Mouse (Mus musculus): ENCODE measurements at regions not wholly inside any gene's neighbourhood (a gene's known extent, or its start where the extent isn't known, plus 50 kb on each side); places are given as distances from the start of the nearest gene placed in this dataset.

DNA sequence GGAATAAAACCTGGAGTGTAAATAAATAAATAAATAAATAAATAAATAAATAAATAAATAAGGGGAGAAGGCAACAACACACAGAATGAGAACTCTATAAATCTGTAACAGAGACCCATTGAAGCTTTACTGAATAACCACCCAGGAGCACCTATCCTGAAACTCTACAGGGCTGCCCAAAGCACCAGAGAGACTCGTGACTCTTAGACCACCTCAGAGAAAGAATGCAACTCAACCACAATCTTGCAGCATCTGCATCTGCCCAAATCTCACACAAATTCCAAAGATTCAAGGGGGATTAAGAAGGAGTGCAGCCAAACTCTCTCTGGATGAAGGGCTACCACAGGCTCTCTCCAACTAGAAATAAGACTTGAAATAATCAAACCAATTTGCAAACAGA lies 264.5 kb downstream of the Dkk2 start:
- Histone ChIP-seq H3K4me2 (ENCODE audit: low read depth, low read length) (no peak overlapping the region), H3K4me1 (ENCODE audit: control insufficient read depth, insufficient read depth, low read length) (no peaks in the 10 kb centered on the region), H3K27me3 (replicated peaks; ENCODE audit: control insufficient read depth, insufficient read depth, low read length) (no peaks in the 10 kb centered on the region), H3K36me3 (ENCODE audit: control insufficient read depth, insufficient read depth, low read length) (no peaks in the 10 kb centered on the region), H3K4me3 (ENCODE audit: low read depth, low read length) (no peak overlapping the region), H3K9ac (ENCODE audit: low read depth, low read length) (no peak overlapping the region), H3K27ac (replicated peaks; ENCODE audit: low read depth, low read length) (no peak overlapping the region), H3K9me3 (ENCODE audit: control insufficient read depth, low read length) (no peaks in the 10 kb centered on the region)
- WGBS = 25% methylated on average over 1 of the region's 1 CpGs
- DNase-seq (ENCODE audit: low spot score) = peak; percentile 44
- ATAC-seq (ENCODE audit: low read depth) = no peak

DNA sequence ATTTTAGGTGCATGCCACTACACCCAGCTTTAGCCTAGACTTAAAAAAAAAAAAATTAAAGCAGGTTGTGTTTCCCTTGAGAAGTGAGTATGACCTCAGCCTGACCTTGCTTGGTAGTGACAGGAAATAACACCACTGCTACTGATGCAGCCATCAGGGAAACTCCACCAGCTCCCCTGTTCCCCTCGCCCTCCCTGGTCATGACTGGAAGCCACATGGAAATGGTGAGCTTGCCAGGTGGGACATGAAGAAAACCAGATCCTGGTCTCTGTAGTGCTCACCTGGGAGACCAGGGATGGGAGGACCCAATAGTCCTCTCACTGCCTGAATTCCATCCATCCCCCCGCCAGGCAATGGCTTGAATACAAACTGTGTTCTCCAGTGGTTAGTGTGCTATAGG lies 268.1 kb downstream of the Dkk2 start:
- WGBS = 94% methylated on average over 2 of the region's 2 CpGs
- Histone ChIP-seq H3K27ac (replicated peaks; ENCODE audit: low read depth, low read length) (no peak overlapping the region), H3K4me1 (ENCODE audit: control insufficient read depth, insufficient read depth, low read length) (no peaks in the 10 kb centered on the region), H3K36me3 (ENCODE audit: control insufficient read depth, insufficient read depth, low read length) (no peaks in the 10 kb centered on the region), H3K27me3 (replicated peaks; ENCODE audit: control insufficient read depth, insufficient read depth, low read length) (no peaks in the 10 kb centered on the region), H3K9me3 (ENCODE audit: control insufficient read depth, low read length) (no peaks in the 10 kb centered on the region), H3K9ac (ENCODE audit: low read depth, low read length) (no peak overlapping the region), H3K4me2 (ENCODE audit: low read depth, low read length) (no peak overlapping the region), H3K4me3 (ENCODE audit: low read depth, low read length) (no peak overlapping the region)
- ATAC-seq (ENCODE audit: low read depth) (no peak), DNase-seq (ENCODE audit: low spot score) (no peak)

- H3K4me3 ChIP-seq (ENCODE audit: low read depth, low read length) = no peak overlapping the region
- no peaks in the 10 kb centered on the region for H3K4me1 ChIP-seq (ENCODE audit: control insufficient read depth, insufficient read depth, low read length)
- no peak overlapping the region for H3K27ac ChIP-seq (replicated peaks; ENCODE audit: low read depth, low read length)
- DNase-seq (ENCODE audit: low spot score) (no peak), ATAC-seq (ENCODE audit: low read depth) (peak; percentile 47; the same call in 1 of the 2 replicates)
- H3K9me3 ChIP-seq (ENCODE audit: control insufficient read depth, low read length) = no peaks in the 10 kb centered on the region
- no peak overlapping the region for H3K4me2 ChIP-seq (ENCODE audit: low read depth, low read length)
- H3K36me3 ChIP-seq (ENCODE audit: control insufficient read depth, insufficient read depth, low read length) = no peaks in the 10 kb centered on the region
- 59% methylated on average over 3 of the region's 3 CpGs for WGBS
- H3K9ac ChIP-seq (ENCODE audit: low read depth, low read length) = no peak overlapping the region
- H3K27me3 ChIP-seq (replicated peaks; ENCODE audit: control insufficient read depth, insufficient read depth, low read length) = no peaks in the 10 kb centered on the region
These were observed 270.0 kb upstream of the Gimd1 start for GRCm38 (mm10) chr3:132359596-132359995.

- DNase-seq (ENCODE audit: low spot score) (peak; percentile 2), ATAC-seq (ENCODE audit: low read depth) (no peak)
- no peaks in the 10 kb centered on the region for H3K36me3 ChIP-seq (ENCODE audit: control insufficient read depth, insufficient read depth, low read length)
- H3K27ac ChIP-seq (replicated peaks; ENCODE audit: low read depth, low read length) = no peak overlapping the region
- no peak overlapping the region for H3K4me2 ChIP-seq (ENCODE audit: low read depth, low read length)
- no peaks in the 10 kb centered on the region for H3K9me3 ChIP-seq (ENCODE audit: control insufficient read depth, low read length)
- no peak overlapping the region for H3K9ac ChIP-seq (ENCODE audit: low read depth, low read length)
- no peaks in the 10 kb centered on the region for H3K4me1 ChIP-seq (ENCODE audit: control insufficient read depth, insufficient read depth, low read length)
- H3K4me3 ChIP-seq (ENCODE audit: low read depth, low read length) = no peak overlapping the region
- H3K27me3 ChIP-seq (replicated peaks; ENCODE audit: control insufficient read depth, insufficient read depth, low read length) = no peaks in the 10 kb centered on the region
- WGBS = 58% methylated on average over 4 of the region's 4 CpGs
These were observed 254.0 kb upstream of the Gimd1 start for GRCm38 (mm10) chr3:132375579-132375978.

DNA sequence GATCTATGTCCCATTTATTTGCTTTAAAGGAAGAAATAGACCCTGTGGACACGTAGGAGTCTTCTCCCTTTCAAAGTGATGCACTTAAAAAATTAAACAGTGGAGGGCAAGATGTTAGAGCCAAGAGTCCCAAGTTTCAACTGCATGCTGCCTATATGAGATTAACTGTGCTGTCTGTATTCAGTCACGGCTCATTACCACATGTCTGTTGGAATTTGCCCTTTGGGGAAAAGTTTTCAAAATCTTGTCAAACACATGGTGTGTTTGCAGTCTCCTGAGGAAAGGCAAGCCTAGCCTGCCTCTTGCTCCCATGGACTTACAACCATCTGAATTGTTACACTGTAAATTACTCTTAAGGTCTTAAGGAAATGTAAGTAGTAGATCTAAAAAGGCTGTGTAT lies 211.9 kb upstream of the Gimd1 start:
- 20% methylated on average over 2 of the region's 2 CpGs for WGBS
- Histone ChIP-seq H3K9me3 (ENCODE audit: control insufficient read depth, low read length) (no peaks in the 10 kb centered on the region), H3K9ac (ENCODE audit: low read depth, low read length) (no peak overlapping the region), H3K4me2 (ENCODE audit: low read depth, low read length) (no peak overlapping the region), H3K4me1 (ENCODE audit: control insufficient read depth, insufficient read depth, low read length) (peaks cover 3% of the 10 kb centered on the region; the same call in 1 of the 2 replicates), H3K27ac (replicated peaks; ENCODE audit: low read depth, low read length) (no peak overlapping the region), H3K27me3 (replicated peaks; ENCODE audit: control insufficient read depth, insufficient read depth, low read length) (no peaks in the 10 kb centered on the region), H3K4me3 (ENCODE audit: low read depth, low read length) (no peak overlapping the region), H3K36me3 (ENCODE audit: control insufficient read depth, insufficient read depth, low read length) (no peaks in the 10 kb centered on the region)
- peak; percentile 68 for DNase-seq (ENCODE audit: low spot score)
- peak; percentile 33; the same call in 1 of the 2 replicates for ATAC-seq (ENCODE audit: low read depth)

DNA sequence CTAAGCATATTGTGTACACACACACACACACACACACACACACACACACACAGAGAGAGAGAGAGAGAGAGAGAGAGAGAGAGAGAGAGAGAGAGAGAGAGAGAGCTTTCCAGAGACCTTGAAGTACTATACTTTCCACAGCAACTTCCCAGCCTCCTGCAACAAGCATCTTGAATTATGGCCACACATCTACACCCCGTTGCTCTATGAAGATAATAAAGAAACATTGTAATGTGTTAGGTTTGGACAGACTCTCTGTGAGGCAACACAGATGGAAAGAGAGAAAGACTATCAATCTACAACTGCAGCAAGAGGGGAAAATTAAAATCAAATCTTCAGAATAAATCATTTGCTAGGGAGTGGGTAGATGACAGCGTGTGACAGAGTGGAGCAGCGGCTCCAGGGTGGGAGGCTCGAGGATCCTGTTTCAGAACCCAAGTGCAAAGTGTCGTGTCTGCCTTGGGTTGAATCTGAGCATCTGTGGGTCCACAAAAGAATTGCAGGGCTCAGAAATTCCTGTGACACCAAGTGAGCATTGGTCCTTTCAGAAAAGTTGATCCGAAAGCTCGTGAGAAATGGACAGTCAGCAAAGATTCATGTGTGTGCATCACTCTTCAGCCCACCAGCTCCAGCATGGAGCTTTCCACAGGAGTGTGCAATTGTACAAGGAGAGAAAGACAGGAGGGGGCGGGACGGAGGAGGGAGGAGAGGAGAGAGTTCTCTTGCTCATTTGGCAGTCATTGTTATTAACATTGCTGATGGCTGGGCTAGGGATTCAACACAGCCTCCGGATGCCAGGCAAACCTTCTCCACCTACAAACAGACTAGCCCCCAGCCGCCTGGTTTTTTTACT lies 203.6 kb upstream of the Gimd1 start:
- Histone ChIP-seq H3K4me2 (ENCODE audit: low read depth, low read length) (no peak overlapping the region), H3K9ac (ENCODE audit: low read depth, low read length) (no peak overlapping the region), H3K36me3 (ENCODE audit: control insufficient read depth, insufficient read depth, low read length) (no peaks in the 10 kb centered on the region), H3K27me3 (replicated peaks; ENCODE audit: control insufficient read depth, insufficient read depth, low read length) (no peaks in the 10 kb centered on the region), H3K4me3 (ENCODE audit: low read depth, low read length) (no peak overlapping the region), H3K9me3 (ENCODE audit: control insufficient read depth, low read length) (no peaks in the 10 kb centered on the region), H3K27ac (replicated peaks; ENCODE audit: low read depth, low read length) (0 out of 2 replicates have a peak overlapping the region, but pooled peaks have one; percentile 10), H3K4me1 (ENCODE audit: control insufficient read depth, insufficient read depth, low read length) (no peaks in the 10 kb centered on the region)
- DNase-seq (ENCODE audit: low spot score) (no peak), ATAC-seq (ENCODE audit: low read depth) (no peak)
- WGBS = 52% methylated on average over 11 of the region's 11 CpGs

DNA sequence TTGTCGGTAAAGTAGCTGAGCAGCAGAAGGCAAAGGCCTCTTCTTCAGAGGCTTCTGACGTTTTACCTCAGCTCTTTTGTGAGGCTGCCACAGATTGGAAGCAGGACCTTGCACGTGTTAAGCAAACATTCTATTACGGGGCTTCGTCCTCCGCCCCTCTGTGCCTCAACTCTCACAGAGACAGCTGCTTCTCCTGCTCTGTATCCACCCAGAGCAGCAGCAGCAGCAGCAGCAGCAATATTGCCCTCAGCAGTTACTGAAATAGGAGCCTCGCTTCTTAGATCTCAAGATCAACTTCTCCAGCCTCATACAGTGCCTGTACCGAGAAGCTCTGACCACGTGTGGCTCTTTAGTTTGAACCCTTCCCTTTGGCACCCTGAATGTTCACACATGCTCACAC lies 202.4 kb upstream of the Gimd1 start:
- H3K36me3 ChIP-seq (ENCODE audit: control insufficient read depth, insufficient read depth, low read length) = no peaks in the 10 kb centered on the region
- ATAC-seq (ENCODE audit: low read depth) (no peak), DNase-seq (ENCODE audit: low spot score) (no peak)
- no peak overlapping the region for H3K4me3 ChIP-seq (ENCODE audit: low read depth, low read length)
- H3K27ac ChIP-seq (replicated peaks; ENCODE audit: low read depth, low read length) = peak overlapping the region; percentile 55; the same call in 1 of the 2 replicates
- 36% methylated on average over 9 of the region's 9 CpGs for WGBS
- H3K27me3 ChIP-seq (replicated peaks; ENCODE audit: control insufficient read depth, insufficient read depth, low read length) = no peaks in the 10 kb centered on the region
- H3K4me1 ChIP-seq (ENCODE audit: control insufficient read depth, insufficient read depth, low read length) = no peaks in the 10 kb centered on the region
- H3K4me2 ChIP-seq (ENCODE audit: low read depth, low read length) = peak overlapping the region; percentile 11; the same call in 1 of the 2 replicates
- H3K9me3 ChIP-seq (ENCODE audit: control insufficient read depth, low read length) = no peaks in the 10 kb centered on the region
- no peak overlapping the region for H3K9ac ChIP-seq (ENCODE audit: low read depth, low read length)

DNA sequence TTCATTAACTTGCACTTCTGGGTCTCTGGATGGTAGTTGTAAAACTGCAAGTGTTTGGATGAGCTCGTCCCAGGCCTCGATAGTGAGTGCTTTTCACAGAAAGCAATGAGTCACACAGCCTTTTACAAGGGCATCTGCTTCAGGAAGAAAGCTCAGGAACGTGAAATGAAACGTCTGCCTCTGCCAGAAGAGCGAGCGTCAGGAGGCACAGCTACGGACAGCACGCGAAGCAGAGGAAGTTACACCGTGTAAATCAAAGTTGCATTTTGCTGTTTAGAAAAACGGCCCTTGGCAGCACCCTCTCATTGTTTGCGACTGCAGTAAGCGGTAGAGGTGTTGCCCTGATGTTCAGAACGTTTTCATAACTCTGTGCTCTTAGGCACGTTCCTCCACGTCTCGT lies 201.5 kb upstream of the Gimd1 start:
- Histone ChIP-seq H3K36me3 (ENCODE audit: control insufficient read depth, insufficient read depth, low read length) (no peaks in the 10 kb centered on the region), H3K27me3 (replicated peaks; ENCODE audit: control insufficient read depth, insufficient read depth, low read length) (no peaks in the 10 kb centered on the region), H3K9ac (ENCODE audit: low read depth, low read length) (no peak overlapping the region), H3K4me3 (ENCODE audit: low read depth, low read length) (no peak overlapping the region), H3K27ac (replicated peaks; ENCODE audit: low read depth, low read length) (no peak overlapping the region), H3K4me1 (ENCODE audit: control insufficient read depth, insufficient read depth, low read length) (no peaks in the 10 kb centered on the region), H3K4me2 (ENCODE audit: low read depth, low read length) (no peak overlapping the region), H3K9me3 (ENCODE audit: control insufficient read depth, low read length) (no peaks in the 10 kb centered on the region)
- DNase-seq (ENCODE audit: low spot score) (no peak), ATAC-seq (ENCODE audit: low read depth) (no peak)
- 69% methylated on average over 17 of the region's 17 CpGs for WGBS

GRCm38 (mm10) chr3:132431805-132432204 lies 197.8 kb upstream of the Gimd1 start:
- Histone ChIP-seq H3K36me3 (ENCODE audit: control insufficient read depth, insufficient read depth, low read length) (no peaks in the 10 kb centered on the region), H3K27me3 (replicated peaks; ENCODE audit: control insufficient read depth, insufficient read depth, low read length) (no peaks in the 10 kb centered on the region), H3K4me3 (ENCODE audit: low read depth, low read length) (no peak overlapping the region), H3K4me1 (ENCODE audit: control insufficient read depth, insufficient read depth, low read length) (no peaks in the 10 kb centered on the region; the same call in 1 of the 2 replicates), H3K4me2 (ENCODE audit: low read depth, low read length) (no peak overlapping the region), H3K27ac (replicated peaks; ENCODE audit: low read depth, low read length) (no peak overlapping the region), H3K9me3 (ENCODE audit: control insufficient read depth, low read length) (no peaks in the 10 kb centered on the region), H3K9ac (ENCODE audit: low read depth, low read length) (no peak overlapping the region)
- no peak for DNase-seq (ENCODE audit: low spot score)
- ATAC-seq (ENCODE audit: low read depth) = no peak
